Mouse (Mus musculus) cerebellum, adult 2 months (tissue): ENCODE measurements around the gene Sox18.

ENCODE experiments used
- CTCF ChIP-seq: fragments of 200-500 bp; IDR thresholded peaks from 2 replicates; pipeline ENCODE4 v1.5.1; 2011; ENCODE audit warnings: low read depth, mild to moderate bottlenecking, control low read depth, low read length, moderate library complexity, borderline replicate concordance; ENCODE audit not compliant: insufficient read depth
- POLR2A ChIP-seq: fragments of 200-500 bp; IDR thresholded peaks from 2 replicates; pipeline ENCODE4 v1.6.1; 2011; ENCODE audit warnings: low read length, control low read depth, borderline replicate concordance; ENCODE audit not compliant: insufficient read depth

DNA sequence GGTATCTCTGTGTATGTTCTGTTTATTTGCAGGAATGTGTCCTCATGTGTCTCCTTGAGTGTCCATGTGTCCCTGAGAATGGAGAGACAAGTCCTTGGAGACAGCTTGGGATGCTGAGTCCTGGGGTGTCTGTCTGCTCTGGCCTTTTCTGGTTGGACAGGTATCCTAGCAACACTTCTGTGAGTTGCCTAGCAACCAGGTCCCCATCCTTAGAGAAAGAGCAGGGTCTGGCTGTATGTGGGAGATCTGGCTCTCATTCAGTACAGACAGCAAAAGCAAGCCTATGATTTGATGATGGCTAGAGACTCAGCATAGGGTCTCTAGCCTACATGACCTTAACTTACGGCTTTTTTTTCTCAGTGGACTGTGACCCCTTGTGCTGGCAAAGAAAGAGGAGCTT lies 42.3 kb upstream of the Sox18 start:
- TF ChIP-seq CTCF (no peak), POLR2A (no peak)
